Mouse (Mus musculus): ENCODE measurements at regions not wholly inside any gene's neighbourhood (a gene's known extent, or its start where the extent isn't known, plus 50 kb on each side); places are given as distances from the start of the nearest gene placed in this dataset.

DNA sequence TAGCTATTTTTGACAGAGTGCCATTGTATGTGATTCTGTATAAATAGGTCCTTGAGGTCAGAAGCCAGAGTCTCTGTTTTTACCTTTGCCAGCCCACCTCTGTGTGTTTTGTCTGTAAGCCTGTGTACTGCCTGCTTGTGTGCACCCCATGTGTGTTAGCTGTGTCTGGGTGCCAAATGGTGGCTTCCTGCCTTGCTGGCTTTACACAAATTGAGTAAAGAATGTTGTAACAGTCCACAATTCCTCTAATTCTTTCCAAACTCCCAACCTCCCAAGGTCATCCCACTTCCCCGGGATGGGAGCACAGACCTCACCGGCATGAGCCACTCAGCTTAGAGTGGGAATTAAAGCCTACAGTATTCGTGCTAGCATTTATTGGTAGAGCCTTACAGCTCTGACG lies 125.5 kb upstream of the Slit3 start:
- TF ChIP-seq CTCF (IDR thresholded peaks at IDR 0.05; ENCODE audit: borderline replicate concordance, extremely low read depth, insufficient read depth, insufficient read length) (no peak), POLR2A (IDR thresholded peaks at IDR 0.05; ENCODE audit: borderline replicate concordance, extremely low read depth, insufficient read depth, insufficient read length, poor library complexity, severe bottlenecking) (no peak)
